Mouse (Mus musculus): ENCODE measurements around the gene Atf5. TPM values are rescaled to one million over a fixed set of nuclear protein-coding genes. Genes with fewer than 3 reads are reported as not detected.

The Atf5 gene
- total RNA-seq, 2 experiments from 2014 or later: 136 to 217 TPM

DNA sequence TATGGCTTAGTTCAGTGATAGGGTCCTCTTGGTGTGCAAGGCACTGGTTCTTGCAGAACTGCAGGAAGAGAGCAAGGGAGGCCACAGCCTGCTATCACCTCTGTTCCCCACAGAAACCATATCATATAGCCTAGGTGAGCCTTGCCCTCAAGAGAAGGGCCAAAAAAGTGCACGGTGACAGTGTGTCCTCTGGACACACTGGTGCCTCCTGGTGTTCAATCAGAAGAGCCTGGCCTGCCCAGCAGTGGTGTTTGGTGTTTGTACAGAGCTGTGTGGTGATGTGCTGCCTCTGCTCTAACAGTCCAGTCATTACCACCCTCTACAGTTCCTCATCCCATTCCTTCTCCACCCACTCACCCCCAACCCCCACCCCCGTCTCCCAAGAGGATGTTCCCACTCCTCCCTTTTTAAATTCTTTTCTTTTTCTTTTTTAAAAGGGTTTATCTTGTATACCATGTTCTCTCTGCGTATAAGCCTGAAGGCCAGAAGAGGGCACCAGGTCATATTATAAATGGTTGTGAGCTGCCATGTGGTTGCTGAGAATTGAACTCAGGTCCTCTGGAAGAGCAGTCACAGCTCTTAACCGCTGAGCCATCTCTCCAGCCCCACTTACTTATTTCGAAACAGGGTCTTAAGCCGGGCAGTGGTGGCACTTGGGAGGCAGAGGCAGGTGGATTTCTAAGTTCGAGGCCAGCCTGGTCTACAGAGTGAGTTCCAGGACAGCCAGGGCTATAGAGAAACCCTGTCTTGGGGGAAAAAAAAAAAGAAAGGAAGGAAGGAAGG, 5.4 kb upstream of the Atf5 start:
- DNase-seq (ENCODE audit: low spot score in 2 of 2): peak; percentile 1 to 14

DNA sequence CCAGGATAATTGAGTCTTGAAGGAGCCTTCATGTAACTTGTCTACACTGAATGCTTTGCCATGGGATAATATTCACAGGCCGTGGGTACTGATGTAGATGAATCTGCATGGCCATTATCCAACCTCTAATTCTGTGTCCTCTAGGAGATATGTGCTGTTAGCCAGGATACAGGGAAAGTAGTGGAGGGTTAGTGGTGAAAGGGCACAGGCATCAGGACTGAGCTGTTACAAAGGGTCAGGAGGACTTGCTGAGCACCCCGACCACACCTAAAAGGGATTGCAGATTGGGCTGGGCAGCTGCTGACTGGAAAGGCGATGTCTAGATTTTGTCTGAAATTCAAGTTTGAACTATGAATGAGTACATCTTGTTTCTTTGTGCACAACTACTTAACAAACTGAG, 4.1 kb upstream of the Atf5 start:
- DNase-seq (ENCODE audit: low spot score in 2 of 2): peak in 1 of 2 experiments; percentile 10

DNA sequence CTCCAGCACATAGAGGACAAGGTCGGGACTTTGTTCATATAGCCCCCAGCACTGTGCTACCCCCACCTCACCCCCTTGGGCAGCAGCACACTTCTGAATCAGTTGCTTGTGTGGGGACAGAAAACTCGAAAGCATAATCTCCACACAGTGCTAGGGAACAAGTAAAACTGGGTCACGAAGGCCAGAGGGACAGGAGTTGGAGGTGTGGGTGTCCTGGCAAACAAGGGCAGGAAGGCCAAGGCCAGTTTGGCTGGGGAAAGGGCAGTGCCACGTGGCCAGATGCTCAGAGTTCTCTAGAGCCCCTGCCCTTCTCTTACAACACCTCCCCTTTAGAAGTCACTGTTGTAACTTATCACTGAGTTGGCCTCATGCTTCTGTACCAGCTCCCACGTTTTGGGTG, 3.4 kb upstream of the Atf5 start:
- peak; percentile 25 to 28 for DNase-seq (ENCODE audit: low spot score in 2 of 2)

DNA sequence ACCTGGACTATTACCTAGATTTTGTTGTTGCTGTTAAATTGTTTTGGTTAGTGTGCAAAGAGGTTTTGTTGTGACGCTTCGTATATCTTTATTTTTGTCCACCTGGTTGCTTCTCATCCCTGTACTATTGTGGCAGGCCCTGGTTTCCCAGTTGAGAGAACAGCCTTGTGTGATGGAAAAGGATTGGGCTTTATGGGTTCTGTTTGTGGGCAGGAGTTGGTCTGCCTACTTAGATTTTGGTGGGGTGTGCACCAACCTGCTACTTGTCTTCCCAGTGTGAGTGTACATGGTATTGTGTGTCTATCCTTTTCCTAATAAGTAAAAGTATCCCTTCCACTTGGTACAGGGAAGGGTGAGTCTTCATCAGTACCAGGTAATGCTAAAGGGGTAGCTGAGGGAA, 2.9 kb upstream of the Atf5 start:
- DNase-seq (ENCODE audit: low spot score in 2 of 2): peak in 1 of 2 experiments; percentile 12

DNA sequence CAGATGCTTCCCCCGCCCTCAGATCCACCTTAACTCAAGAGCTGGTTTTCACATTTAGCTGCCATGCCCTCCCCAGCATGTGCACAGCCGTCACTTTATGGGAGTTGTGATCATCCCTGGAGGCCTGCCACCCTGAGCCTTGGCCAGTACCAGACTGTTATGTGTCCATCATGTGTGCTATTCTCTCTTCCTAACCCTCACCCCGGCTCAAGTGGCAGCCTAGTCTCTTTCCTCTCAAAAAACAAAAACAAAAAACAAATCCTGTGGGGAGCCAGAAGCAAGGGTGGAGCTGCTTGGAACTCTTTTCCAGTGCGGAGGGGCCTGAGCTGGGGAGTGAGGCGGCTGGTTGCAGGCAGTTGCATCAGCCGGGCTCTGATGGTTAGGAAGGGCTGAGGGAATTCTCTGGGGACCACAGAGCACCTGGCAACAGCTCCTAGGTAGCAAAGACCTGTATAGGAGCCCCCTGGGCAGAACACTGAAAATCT, 2.3 kb upstream of the Atf5 start:
- peak; percentile 49 to 63 for DNase-seq (ENCODE audit: low spot score in 2 of 2)

DNA sequence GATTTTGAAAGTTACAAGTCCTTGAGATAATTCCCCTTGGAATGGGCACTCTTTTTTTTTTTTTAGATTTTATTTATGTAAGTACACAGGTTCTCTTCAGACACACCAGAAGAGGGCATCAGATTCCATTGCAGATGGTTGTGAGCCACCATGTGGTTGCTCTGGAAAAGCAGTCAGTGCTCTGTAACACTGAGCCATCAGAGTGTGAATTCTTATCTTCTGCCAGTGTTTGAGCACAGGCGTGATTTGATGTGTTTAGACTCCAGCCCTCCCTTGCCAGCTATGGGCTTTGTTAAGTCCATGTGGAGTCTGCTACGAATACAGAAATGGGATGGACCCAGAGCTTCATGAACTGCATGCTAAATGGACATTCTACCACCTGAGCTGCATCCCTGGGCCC, 1.7 kb upstream of the Atf5 start:
- peak in 1 of 2 experiments; percentile 19 for DNase-seq (ENCODE audit: low spot score in 2 of 2)

DNA sequence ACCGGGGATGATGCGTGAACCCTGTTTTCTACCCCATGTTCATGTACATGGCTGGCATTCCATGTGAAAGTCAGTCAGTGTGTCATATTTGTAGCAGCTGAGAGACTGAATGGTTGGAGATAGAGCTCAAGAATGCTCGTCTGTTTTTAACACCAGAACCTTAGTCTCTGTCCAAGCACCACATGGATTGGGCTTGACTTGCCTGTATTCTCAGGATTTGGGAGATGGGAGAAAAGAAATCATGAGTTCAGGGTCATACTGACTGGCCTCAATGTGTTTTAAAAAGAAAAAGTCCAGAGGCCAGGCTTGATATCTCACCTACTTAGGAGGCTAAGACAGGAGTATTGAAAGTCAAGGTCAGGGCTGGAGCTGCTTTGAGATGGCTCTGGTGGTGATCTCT, 983 bp upstream of the Atf5 start:
- DNase-seq (ENCODE audit: low spot score in 2 of 2): peak; percentile 4 to 12

DNA sequence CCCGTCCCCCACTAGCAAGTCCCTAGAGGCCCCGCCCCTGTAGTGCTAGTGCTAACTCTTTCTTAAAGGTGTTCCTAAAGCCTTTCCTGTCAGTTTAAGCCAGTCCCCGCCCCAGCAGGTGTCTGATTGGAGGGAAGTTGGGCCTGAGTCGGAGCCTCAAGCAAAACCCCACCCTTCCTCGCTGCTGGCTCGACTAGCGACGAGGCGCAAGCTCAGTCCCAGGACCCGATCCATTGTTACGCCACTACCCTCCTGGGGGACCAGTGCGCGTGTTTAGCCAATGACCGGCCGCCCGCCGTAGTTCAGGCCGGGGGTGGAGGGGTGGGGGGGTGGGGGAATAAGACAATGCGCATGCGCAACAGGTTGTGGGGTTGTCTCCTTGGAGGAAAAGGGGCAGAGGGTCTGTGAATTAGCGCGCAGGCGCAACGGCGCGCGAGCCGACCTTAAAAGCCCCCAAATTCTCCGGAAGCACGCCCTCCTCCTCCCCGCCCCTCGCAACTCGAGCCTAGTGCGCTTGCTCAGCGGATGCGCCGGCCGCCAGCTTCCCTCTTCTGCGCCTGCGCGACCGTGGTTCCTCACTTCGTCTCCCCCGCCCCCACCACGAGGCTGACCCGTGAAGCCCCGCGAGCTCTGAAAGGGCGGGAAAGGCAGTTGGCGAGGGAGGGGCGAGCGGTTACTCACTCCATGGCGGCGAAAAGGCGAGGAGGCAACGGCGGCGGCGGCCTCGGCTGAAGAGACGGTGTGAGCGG, 563 bp downstream of the Atf5 start, which contains the start of the genes Nup62 and Il4i1:
TSS of gene Nup62 (plus strand) at position 368 of the 749 bp plus-strand sequence.
TSS of gene Il4i1 (plus strand) at position 667 of the 749 bp plus-strand sequence.
- DNase-seq (ENCODE audit: low spot score in 2 of 2): peak; percentile 98 to 99

DNA sequence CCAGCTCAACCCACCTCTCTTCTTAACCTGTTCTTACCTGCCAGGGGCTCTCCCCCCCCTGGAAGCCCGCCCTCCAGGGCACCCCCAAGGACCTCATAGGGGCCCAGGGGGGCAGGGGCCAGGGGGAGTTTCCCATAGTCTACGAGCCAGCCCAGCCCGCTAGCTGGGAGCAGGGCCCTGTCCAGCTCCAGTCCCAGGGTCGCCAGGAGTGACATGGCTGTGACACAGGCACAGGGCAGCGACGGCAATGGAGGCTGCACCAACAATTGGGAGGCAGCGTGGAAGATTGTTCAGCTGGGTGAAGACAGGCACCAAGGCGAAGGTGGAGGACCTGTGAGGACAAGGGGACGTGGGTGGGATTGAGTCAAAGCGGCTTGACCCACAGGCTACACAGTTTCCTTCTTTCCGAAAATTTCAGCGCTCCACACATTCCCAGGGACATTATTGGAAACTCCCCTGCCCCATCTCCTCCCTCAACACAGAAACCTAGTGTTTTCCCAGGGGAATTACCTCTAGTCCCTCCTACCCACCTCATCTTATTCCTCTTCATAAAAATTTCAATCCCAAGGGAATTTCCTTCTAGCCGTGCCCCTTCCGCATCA, 1.4 kb downstream of the Atf5 start:
- DNase-seq (ENCODE audit: low spot score in 2 of 2): peak; percentile 7 to 34

DNA sequence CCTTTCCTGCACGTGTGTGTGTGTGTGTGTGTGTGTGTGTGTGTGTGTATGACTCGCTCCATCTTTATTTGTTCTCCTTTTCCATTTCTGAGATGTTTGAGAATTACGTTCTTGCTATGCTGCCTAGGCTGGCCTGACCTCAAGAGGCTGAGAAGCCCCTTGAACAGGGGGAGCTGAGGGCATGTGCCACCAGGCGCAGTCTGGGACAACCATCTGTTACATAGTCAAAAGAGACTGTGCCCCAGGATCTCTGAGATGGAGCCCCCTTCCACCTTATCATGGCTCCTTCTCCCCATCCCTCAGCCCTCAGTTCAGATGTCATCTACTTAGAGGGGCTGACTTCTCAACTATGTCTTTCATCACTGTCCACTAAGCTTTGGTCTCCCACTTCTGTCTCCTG, 2.0 kb downstream of the Atf5 start:
- peak in 1 of 2 experiments; percentile 15 for DNase-seq (ENCODE audit: low spot score in 2 of 2)

DNA sequence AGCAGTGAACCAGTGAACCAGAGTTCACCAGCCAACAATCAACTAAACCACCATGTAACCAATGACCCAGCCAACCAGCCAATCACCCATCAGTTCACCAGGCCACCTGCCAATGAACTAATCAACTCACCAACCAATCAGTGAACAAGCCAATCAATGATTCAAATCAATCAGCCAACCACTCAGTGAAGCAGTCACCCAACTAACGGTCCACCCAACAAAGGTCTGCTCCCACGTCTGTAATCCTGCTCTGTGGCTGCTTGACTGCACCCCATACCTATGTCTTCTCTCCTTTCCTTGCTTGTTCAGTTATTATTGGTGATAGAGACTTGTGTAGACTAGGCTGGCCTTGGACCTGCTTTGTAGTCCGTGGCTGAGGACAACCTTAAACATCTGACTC, 2.5 kb downstream of the Atf5 start:
- DNase-seq (ENCODE audit: low spot score in 2 of 2): peak in 1 of 2 experiments; percentile 9

DNA sequence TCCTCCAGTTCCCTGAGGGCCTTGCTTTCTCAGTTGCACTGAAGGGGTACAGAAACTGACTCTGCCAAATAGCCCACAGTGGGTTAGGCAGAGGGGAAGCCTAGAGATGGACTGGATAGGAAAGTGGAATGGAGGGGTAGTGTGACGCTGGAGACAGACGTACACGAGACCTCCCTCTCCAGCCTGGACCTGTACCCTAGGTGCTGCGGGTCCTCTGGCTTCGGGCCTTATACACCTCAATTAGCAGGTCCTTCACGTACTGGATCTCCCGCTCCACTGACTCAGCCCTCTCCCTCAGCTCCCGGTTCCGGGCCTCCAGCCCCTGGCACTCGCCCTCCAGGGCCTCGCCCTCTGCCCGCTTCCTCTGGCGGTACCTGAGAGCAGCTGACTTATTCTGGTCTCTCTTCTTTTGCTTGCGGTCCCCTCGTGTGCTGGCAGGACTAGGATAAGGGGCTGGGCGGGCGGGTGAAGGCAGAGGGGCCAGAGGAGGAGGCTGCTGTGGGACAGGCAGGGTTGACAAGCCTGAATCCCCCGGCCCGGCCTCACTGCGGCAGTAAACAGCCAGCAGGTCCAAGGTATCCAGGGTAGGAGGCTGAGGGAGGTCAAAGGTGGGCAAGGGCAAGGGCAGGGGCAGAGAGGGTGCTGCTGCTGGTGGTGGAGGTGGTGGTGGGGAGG, 3.7 kb downstream of the Atf5 start:
- DNase-seq (ENCODE audit: low spot score in 2 of 2): peak in 1 of 2 experiments; percentile 17

DNA sequence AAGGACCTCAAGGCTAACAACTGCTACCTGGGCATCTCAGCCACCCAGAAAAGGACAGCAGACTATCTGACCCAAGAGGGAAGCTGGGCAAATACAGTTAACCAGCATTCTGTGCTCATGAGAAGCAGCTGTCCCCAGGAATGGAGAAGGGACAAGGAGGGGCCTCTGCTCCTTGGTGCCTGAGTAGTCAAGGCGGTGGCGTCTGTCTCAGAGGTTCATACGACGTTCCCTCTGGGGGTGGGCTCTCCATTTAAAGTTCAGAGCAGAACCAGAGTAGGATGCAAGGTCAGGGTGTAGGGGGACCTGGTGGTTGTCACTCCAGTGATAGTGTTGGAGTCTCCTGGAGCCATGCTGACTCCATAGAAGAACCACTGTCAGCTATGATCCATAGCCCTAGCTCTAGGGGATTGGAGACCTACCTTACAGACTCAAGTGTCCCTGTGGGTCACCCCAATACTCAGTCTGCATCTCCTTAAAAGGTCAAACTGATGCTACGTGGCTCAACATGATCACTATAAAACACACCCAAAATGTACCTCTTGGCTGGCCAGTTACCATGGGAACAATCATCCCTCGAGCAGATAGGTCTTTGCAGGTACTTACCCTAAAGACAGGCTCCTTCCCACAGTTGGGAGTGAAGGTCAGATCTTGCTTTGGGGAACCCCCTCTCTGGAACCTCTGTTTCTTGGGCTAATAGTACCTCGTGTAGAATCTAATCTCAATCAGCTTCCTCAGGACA, 5.5 kb downstream of the Atf5 start:
- peak in 1 of 2 experiments; percentile 16 for DNase-seq (ENCODE audit: low spot score in 2 of 2)

DNA sequence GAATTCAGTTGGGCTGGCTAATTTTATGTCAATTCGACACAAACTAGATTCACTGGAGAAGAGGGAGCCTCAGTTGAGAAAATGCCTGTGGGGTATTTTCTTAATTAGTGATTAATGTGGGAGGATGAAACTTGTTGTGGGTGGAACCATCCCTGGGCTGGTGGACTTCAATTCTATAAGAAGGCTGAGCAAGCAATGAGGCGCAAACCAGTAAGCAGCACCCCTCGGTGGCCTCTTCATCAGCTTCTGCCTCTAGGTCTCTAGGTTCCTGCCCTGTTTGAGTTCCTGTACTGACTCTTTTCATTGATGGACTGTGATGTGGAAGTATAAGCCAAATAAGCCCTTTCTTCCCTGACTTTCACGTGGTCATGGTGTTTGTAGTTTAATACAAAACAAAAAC, 6.1 kb downstream of the Atf5 start:
- no peak for DNase-seq (ENCODE audit: low spot score in 2 of 2)

DNA sequence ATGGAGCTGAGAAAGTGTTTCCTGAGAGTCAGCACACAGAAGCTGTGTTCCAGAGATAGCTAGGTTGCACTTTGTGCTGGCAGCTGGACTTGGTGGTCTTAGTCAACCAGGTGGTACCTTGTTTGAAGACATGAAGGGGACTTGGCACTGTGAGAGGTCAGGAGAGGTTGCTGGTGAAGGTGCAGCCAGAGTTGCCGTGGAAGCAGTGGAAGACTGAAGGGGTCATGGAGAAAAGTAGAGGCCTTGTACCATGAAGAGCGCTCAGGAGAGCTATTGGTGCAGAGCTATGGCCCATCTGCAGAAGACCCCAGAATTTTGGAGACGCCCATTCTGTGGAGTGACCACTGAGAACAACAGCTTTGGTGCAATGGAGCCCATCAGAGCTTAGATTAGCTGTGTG, 7.0 kb downstream of the Atf5 start:
- DNase-seq (ENCODE audit: low spot score in 2 of 2): peak in 1 of 2 experiments; percentile 12

DNA sequence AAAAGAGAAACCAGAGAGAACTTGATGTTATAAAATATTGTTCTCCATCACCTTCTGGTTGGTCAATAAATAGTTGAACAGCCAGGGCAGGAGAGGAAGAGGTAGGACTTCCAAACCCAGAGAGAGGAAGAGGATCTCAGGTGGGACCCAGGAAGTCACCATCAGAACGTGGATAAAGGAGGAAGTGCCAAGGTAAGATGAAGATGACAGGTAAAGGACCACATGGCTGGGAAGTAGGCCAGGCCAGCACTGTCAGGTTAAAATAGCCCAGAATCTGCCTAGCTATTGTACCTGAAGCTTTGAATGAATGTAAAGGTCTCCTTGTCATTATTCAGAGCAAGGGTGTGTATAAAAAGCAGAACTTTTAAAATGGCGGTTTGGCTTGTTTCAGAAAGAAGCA, 7.5 kb downstream of the Atf5 start:
- no peak for DNase-seq (ENCODE audit: low spot score in 2 of 2)

DNA sequence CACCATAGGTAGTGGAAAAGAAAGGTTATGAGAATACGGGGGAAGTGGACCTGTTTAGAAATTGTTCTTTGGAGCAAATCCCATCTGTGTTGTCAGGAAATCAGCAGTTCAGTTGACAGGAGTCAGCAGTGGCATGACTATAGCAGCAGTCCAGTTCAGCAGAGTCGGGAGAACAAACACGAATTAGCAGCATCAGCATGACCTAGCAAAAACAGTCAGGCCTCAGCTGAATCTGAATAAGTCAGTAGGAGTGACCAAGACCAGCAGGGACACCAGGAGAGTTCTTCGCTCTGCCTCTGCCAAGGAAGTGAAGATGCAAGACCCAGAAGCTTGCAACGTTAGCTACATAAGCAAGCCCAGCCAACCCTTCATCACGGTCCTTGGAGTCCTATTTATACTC, 23.7 kb downstream of the Atf5 start:
- peak in 1 of 2 experiments; percentile 5 for DNase-seq (ENCODE audit: low spot score in 2 of 2)

DNA sequence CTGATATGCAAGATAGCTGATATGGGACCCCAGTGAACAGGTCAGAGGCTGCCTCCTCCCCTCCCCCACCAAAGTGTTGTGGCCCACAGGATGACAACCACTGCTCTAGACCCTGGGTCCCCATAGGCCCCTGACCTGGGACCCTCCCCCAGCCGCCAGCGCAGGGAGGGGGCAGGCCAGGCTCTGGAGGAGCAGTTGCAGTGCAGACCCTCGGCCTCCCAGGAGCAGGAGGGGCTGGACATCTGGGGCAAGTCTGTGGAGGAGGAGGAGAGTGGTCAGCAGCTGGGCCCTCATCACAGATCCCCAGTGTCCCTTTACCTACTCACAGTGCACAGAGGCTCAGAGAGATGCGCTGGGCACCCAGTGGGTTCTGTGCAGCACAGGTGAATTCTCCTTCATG, 26.4 kb downstream of the Atf5 start:
- DNase-seq (ENCODE audit: low spot score in 2 of 2): peak in 1 of 2 experiments; percentile 14

DNA sequence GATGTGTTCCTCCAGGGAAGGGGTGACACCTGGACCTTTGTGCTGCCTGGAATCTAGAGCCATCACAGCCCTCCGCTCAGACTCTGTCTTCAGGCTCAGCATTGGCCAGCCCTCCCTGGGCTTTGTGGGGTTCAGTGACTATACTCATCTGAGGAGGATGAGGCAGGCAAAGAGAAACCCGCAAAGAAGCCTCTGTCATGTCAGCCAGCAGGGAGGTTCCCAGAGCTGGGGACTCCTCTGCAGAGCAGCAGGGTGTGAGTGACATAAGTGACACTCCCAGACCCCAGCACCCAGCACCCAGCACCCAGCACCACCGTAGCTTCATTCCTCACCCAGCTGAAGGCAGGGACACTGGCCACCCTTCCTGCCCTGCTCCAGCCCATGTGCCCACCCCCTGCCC, 26.9 kb downstream of the Atf5 start:
- peak in 1 of 2 experiments; percentile 8 for DNase-seq (ENCODE audit: low spot score in 2 of 2)

DNA sequence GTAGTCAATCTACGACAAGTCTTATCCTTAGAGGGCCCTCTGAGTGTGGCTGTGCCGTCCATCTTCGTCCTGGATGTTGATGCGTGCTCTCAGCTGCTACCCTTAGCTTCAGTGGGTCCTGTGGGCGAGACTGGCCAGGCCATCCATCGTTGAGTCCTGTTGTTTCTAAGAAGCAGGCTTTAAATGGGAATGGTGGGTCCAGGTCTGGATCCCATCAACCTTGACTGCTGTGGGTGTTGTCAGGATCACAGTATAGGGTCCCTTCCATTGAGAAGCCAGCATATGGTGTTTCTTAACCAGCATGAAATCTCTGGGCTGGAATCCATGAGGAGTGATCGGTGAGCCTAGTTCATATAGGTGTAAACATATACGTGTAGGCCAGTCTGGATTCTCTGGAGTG, 36.4 kb downstream of the Atf5 start:
- DNase-seq (ENCODE audit: low spot score in 2 of 2): no peak
